Mouse (Mus musculus): ENCODE measurements at regions not wholly inside any gene's neighbourhood (a gene's known extent, or its start where the extent isn't known, plus 50 kb on each side); places are given as distances from the start of the nearest gene placed in this dataset.

DNA sequence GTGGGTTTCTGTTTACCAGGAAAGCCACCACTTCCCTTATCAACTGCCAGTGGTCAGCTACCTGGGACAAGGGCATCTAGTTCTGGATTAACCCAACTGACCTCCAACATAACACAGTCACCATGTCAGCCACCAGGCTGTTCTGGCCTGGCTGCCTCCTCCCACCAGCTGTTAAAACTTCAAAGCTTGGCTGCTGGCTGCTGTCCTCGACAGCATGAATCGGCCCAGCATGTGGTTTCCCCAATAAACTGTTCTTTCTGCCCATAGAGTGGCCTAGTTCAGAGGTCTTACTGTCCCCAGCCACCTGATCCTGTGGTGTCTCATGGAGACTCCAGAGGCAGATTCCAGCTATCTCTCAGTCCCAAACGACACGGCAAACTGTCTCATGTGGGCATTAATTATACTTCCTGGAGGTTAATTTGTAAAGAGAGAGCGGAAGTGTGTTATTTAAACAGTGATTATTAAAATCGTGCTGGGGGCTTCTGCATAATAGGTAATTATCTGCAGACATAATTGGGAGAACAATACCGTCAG lies 219.7 kb downstream of the Matn1 start:
- TF ChIP-seq POLR2A (IDR thresholded peaks at IDR 0.05; ENCODE audit: borderline replicate concordance, insufficient read depth, low read length) = no peak
- no peak for TF ChIP-seq CTCF (IDR thresholded peaks at IDR 0.05; ENCODE audit: borderline replicate concordance, insufficient read depth, low read depth, low read length)

Data from cerebellum, adult 2 months (tissue).